Mouse (Mus musculus): ENCODE measurements around the gene Fads2.

The Fads2 gene

DNA sequence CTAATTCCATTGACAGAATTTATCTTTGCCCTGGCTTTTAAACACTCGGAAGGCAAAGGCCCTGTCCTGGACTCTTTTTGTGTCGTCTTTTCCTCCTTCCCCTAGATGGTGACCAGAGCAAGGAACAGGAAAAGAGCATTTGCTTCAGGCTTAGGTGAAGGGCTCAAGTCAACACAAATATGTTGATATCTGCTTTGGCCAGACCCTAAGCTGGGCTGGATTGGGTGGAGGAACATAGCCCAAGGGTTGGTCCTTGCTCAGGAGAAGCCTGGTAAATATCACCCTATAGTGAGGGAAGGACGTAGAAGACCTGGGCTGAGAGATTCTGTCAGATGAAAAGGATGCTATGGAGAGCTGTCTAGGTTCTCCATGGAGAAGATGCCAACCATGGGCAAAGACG lies 85.4 kb downstream of the Fads2 start:
- H3K36me3 ChIP-seq (ENCODE audit: insufficient read depth, low read length) = no peaks in the 10 kb centered on the region
- no peak overlapping the region for H3K4me3 ChIP-seq (replicated peaks; ENCODE audit: low read length)

DNA sequence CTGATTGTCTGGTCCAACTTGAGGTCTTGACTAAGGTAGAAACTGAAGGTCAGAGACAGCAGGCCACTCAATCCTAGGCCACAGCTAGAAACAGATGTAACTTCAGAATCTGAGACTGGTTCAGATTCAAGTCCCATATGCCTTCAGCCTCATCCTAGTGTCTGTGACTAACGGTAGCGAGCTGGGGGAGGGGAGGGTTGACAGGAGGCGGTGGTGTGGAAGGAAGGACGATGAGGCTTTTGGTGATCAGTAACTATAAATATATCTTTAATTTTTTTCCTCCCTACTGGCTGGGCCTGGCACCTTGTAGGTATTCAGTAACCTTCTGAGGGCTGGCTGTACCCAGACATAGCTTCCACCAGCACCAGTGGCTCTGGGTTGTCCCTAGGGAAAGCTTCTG lies 86.1 kb downstream of the Fads2 start:
- no peak for TF ChIP-seq NANOG (IDR thresholded peaks at IDR 0.05; ENCODE audit: borderline replicate concordance, low read length)
- peaks cover 42% of the 10 kb centered on the region for H3K27me3 ChIP-seq (ENCODE audit: insufficient read depth, low read length)
- peaks cover 78% of the 10 kb centered on the region for H3K4me1 ChIP-seq (replicated peaks; ENCODE audit: low read depth, low read length)
- no peak overlapping the region for H3K4me3 ChIP-seq (replicated peaks; ENCODE audit: low read length)
- H3K36me3 ChIP-seq (ENCODE audit: insufficient read depth, low read length) = no peaks in the 10 kb centered on the region
- H3K9me3 ChIP-seq (ENCODE audit: low read length) = no peaks in the 10 kb centered on the region

More for the DNA sequence above, 85.4 kb downstream of the Fads2 start:
- no peaks in the 10 kb centered on the region for H3K9me3 ChIP-seq (ENCODE audit: low read length)
- no peak for TF ChIP-seq NANOG (IDR thresholded peaks at IDR 0.05; ENCODE audit: borderline replicate concordance, low read length)
- no peak for TF ChIP-seq CTCF (conservative IDR thresholded peaks at IDR 0.05; ENCODE audit: low read length)
- no peak for TF ChIP-seq POU5F1 (IDR thresholded peaks at IDR 0.05; ENCODE audit: borderline replicate concordance, low read length)
- H3K4me1 ChIP-seq (replicated peaks; ENCODE audit: low read depth, low read length) = peaks cover 71% of the 10 kb centered on the region
- peaks cover 46% of the 10 kb centered on the region for H3K27me3 ChIP-seq (ENCODE audit: insufficient read depth, low read length)

DNA sequence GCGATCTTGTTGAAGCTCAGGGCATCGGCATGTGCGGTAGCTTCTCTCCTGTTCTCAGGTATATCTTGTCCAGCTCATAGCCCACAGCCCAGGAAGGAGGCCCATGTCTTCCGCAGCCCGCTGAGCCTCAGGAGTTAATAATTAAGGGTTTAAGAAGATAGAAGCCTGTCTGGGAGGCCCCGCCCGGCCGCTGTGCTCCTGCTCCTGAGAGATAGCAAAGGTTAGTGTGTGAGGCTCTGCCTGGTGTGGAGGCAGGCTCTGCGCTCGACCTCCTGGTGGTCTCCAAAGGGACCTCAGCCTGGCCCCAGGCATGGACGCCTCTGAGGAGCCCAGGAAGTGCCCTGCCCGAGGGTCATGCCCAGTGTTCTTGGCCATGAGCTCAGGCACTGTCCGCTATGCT lies 86.7 kb downstream of the Fads2 start:
- Histone ChIP-seq H3K27me3 (ENCODE audit: insufficient read depth, low read length) (peaks cover 39% of the 10 kb centered on the region), H3K4me3 (replicated peaks; ENCODE audit: low read length) (peak overlapping the region; percentile 10; the same call in 1 of the 2 replicates), H3K9me3 (ENCODE audit: low read length) (no peaks in the 10 kb centered on the region), H3K4me1 (replicated peaks; ENCODE audit: low read depth, low read length) (peaks cover 81% of the 10 kb centered on the region), H3K36me3 (ENCODE audit: insufficient read depth, low read length) (no peaks in the 10 kb centered on the region)
- TF ChIP-seq POU5F1 (IDR thresholded peaks at IDR 0.05; ENCODE audit: borderline replicate concordance, low read length) (no peak), CTCF (conservative IDR thresholded peaks at IDR 0.05; ENCODE audit: low read length) (no peak), NANOG (IDR thresholded peaks at IDR 0.05; ENCODE audit: borderline replicate concordance, low read length) (no peak)

DNA sequence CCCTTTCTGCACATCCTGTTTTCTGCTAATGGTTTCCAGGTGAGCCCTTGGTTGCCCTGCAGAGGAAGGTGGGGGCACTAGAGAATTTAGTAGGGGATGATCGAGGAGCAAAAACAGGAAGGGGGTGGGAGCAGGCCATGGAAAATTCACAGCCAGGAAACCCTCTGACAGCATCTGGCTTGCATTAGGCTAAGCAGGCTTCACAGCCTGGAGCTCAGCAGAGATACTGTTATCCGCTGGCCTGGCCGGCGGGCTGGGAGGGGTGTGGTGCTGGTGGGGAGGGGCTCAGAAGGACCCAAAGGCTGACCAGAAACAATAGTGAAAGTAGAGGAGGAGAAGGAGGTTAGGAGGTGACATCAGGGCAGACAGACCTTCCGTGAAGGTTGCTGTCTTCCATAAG lies 87.6 kb downstream of the Fads2 start:
- Histone ChIP-seq H3K9me3 (ENCODE audit: low read length) (no peaks in the 10 kb centered on the region), H3K36me3 (ENCODE audit: insufficient read depth, low read length) (no peaks in the 10 kb centered on the region), H3K4me3 (replicated peaks; ENCODE audit: low read length) (0 out of 2 replicates have a peak overlapping the region, but pooled peaks have one; percentile 10)

DNA sequence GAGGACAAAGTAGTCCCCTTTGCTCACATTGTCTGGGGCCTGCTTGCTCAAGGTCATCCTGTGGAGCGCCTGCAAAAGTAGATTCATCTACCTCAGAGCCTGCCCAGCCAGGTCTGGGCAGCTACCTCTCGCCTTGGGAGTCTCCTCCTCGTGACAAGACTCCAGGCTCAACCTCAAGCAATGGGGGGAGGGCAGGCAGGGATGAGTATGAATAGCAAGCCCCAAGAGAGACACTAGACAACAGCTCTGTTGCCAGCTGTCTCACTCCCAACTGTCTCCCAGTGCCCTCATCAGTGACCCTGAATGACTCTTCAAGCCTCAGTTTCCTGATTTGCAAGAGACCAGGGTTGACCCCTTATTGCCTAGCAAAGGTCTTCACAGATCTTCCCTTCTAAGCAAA lies 88.2 kb downstream of the Fads2 start:
- peaks cover 76% of the 10 kb centered on the region for H3K4me1 ChIP-seq (replicated peaks; ENCODE audit: low read depth, low read length)
- peaks cover 24% of the 10 kb centered on the region for H3K27me3 ChIP-seq (ENCODE audit: insufficient read depth, low read length)
- TF ChIP-seq NANOG (IDR thresholded peaks at IDR 0.05; ENCODE audit: borderline replicate concordance, low read length) = no peak
- TF ChIP-seq CTCF (conservative IDR thresholded peaks at IDR 0.05; ENCODE audit: low read length) = no peak
- TF ChIP-seq POU5F1 (IDR thresholded peaks at IDR 0.05; ENCODE audit: borderline replicate concordance, low read length) = no peak
- H3K4me3 ChIP-seq (replicated peaks; ENCODE audit: low read length) = peak overlapping the region; percentile 14; the same call in 1 of the 2 replicates
- H3K36me3 ChIP-seq (ENCODE audit: insufficient read depth, low read length) = no peaks in the 10 kb centered on the region
- no peaks in the 10 kb centered on the region for H3K9me3 ChIP-seq (ENCODE audit: low read length)

More for the DNA sequence above, 87.6 kb downstream of the Fads2 start:
- no peak for TF ChIP-seq NANOG (IDR thresholded peaks at IDR 0.05; ENCODE audit: borderline replicate concordance, low read length)
- TF ChIP-seq POU5F1 (IDR thresholded peaks at IDR 0.05; ENCODE audit: borderline replicate concordance, low read length) = no peak
- TF ChIP-seq CTCF (conservative IDR thresholded peaks at IDR 0.05; ENCODE audit: low read length) = no peak
- Histone ChIP-seq H3K4me1 (replicated peaks; ENCODE audit: low read depth, low read length) (peaks cover 80% of the 10 kb centered on the region), H3K27me3 (ENCODE audit: insufficient read depth, low read length) (peaks cover 30% of the 10 kb centered on the region)

DNA sequence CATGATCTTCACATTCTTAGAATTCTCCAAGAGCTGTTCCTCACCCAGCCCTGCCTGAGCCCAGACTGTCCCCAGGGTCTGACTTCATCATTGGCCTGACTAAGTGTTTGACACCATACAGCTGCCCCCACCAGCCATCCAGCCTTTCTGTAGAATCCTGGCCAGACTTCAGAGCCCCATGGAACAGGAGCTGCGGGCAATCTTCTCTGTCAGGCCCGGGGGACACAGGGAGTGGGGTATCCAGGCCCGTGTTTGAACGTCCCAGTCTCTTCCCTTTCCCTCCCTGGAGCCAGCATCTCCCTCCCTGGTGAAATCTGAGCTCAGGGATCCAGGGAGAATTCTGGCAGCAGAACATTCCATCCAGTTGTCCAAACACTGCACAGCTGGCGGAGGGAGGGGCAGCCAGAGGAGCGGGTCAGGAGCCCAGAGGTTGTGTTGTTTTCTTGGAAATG lies 88.7 kb downstream of the Fads2 start:
- Histone ChIP-seq H3K4me1 (replicated peaks; ENCODE audit: low read depth, low read length) (peaks cover 74% of the 10 kb centered on the region), H3K27me3 (ENCODE audit: insufficient read depth, low read length) (peaks cover 20% of the 10 kb centered on the region), H3K4me3 (replicated peaks; ENCODE audit: low read length) (peak overlapping the region; percentile 14; the same call in 1 of the 2 replicates), H3K36me3 (ENCODE audit: insufficient read depth, low read length) (no peaks in the 10 kb centered on the region), H3K9me3 (ENCODE audit: low read length) (no peaks in the 10 kb centered on the region)
- TF ChIP-seq NANOG (IDR thresholded peaks at IDR 0.05; ENCODE audit: borderline replicate concordance, low read length) (no peak), CTCF (conservative IDR thresholded peaks at IDR 0.05; ENCODE audit: low read length) (no peak), POU5F1 (IDR thresholded peaks at IDR 0.05; ENCODE audit: borderline replicate concordance, low read length) (no peak)
